Mouse (Mus musculus) MEL (cell line): ENCODE measurements at regions not wholly inside any gene's neighbourhood (a gene's known extent, or its start where the extent isn't known, plus 50 kb on each side); places are given as distances from the start of the nearest gene placed in this dataset.

Experiments used
- DNase-seq: peaks from one replicate; pipeline ENCODE4 v3.0.0; 2011; ENCODE audit warnings: low read depth, low spot score
- H3K27ac ChIP-seq: 2 replicates; pipeline ENCODE4 v1.5.1; 2012; ENCODE audit warnings: low read depth, mild to moderate bottlenecking, control low read depth, low read length, moderate library complexity; ENCODE audit not compliant: control insufficient read depth
- H3K27me3 ChIP-seq, 2 experiments: fragments of 150-350 bp in 1 of 2; sonication (generic) in 1 of 2; 2 replicates each; pipeline ENCODE4 v1.6.1; 2012; ENCODE audit warnings: low read length in 2 of 2, mild to moderate bottlenecking in 2 of 2, improper control_type of control experiment in 1 of 2, moderate library complexity in 1 of 2; ENCODE audit not compliant: insufficient read depth in 2 of 2, control insufficient read depth in 1 of 2
- H3K36me3 ChIP-seq, 2 experiments: 2 replicates each; pipeline ENCODE4 v1.6.1; 2012 to 2014; ENCODE audit warnings: low read length in 2 of 2, improper control_type of control experiment in 1 of 2, inconsistent platforms in 1 of 2, mild to moderate bottlenecking in 1 of 2; ENCODE audit not compliant: insufficient read depth in 2 of 2, control insufficient read depth in 1 of 2
- H3K4me1 ChIP-seq, 2 experiments: fragments of 150-350 bp in 1 of 2; sonication (generic) in 1 of 2; 2 replicates each; pipeline ENCODE4 v1.6.1; 2012; ENCODE audit warnings: low read length in 2 of 2, improper control_type of control experiment in 1 of 2, mild to moderate bottlenecking in 1 of 2; ENCODE audit not compliant: insufficient read depth in 2 of 2, control insufficient read depth in 1 of 2
- H3K4me3 ChIP-seq, 2 experiments: fragments of 150-350 bp in 1 of 2; sonication (generic) in 1 of 2; 2 replicates each; pipeline ENCODE4 v1.5.1; 2012; ENCODE audit warnings: low read depth in 2 of 2, low read length in 2 of 2, mild to moderate bottlenecking in 2 of 2, moderate library complexity in 2 of 2, control low read depth in 1 of 2, improper control_type of control experiment in 1 of 2; ENCODE audit not compliant: control insufficient read depth in 1 of 2, insufficient read depth in 1 of 2
- H3K79me2 ChIP-seq: 2 replicates; pipeline ENCODE4 v1.6.1; 2012; ENCODE audit warnings: mild to moderate bottlenecking, low read length, moderate library complexity; ENCODE audit not compliant: control insufficient read depth, poor library complexity, insufficient read depth
- H3K9ac ChIP-seq: 2 replicates; pipeline ENCODE4 v1.6.1; 2012; ENCODE audit warnings: low read depth, mild to moderate bottlenecking, control low read depth, low read length, moderate library complexity; ENCODE audit not compliant: control insufficient read depth, poor library complexity, severe bottlenecking
- H3K9me3 ChIP-seq: fragments of 150-350 bp; sonication (generic); replicated peaks from 2 replicates; pipeline ENCODE4 v1.6.1; 2012; ENCODE audit warnings: mild to moderate bottlenecking, low read length, improper control_type of control experiment, moderate library complexity; ENCODE audit not compliant: insufficient read depth
- BHLHE40 ChIP-seq: IDR thresholded peaks from 2 replicates; pipeline ENCODE4 v1.6.1; 2012; ENCODE audit warnings: low read depth, mild to moderate bottlenecking, inconsistent platforms, low read length, improper control_type of control experiment, borderline replicate concordance
- CHD1 ChIP-seq: IDR thresholded peaks from 2 replicates; pipeline ENCODE4 v1.6.1; 2012; ENCODE audit warnings: low read depth, mild to moderate bottlenecking, inconsistent platforms, low read length, improper control_type of control experiment
- CHD2 ChIP-seq: IDR thresholded peaks from 2 replicates; pipeline ENCODE4 v1.6.1; 2011; ENCODE audit warnings: low read length, improper control_type of control experiment
- CTCF ChIP-seq, 3 experiments: IDR thresholded peaks in 2 of 3; conservative IDR thresholded peaks in 1 of 3; 2 replicates each; pipeline ENCODE4 v1.5.1; 2011 to 2012; ENCODE audit warnings: low read length in 3 of 3, low read depth in 2 of 3, mild to moderate bottlenecking in 2 of 3, improper control_type of control experiment in 1 of 3, inconsistent platforms in 1 of 3, mixed read lengths in 1 of 3, moderate library complexity in 1 of 3; ENCODE audit not compliant: control insufficient read depth in 1 of 3, insufficient read depth in 1 of 3, poor library complexity in 1 of 3, severe bottlenecking in 1 of 3
- ETS1 ChIP-seq: IDR thresholded peaks from 2 replicates; pipeline ENCODE4 v1.6.1; 2012; ENCODE audit warnings: low read depth, mild to moderate bottlenecking, inconsistent platforms, low read length, improper control_type of control experiment, moderate library complexity
- GABPA ChIP-seq: IDR thresholded peaks from 2 replicates; pipeline ENCODE4 v1.6.1; 2012; ENCODE audit warnings: low read depth, mild to moderate bottlenecking, inconsistent platforms, low read length, improper control_type of control experiment, moderate library complexity
- GATA1 ChIP-seq: IDR thresholded peaks from 2 replicates; pipeline ENCODE4 v1.6.1; 2011; ENCODE audit warnings: low read depth, low read length, improper control_type of control experiment
- KAT2A ChIP-seq: conservative IDR thresholded peaks from 2 replicates; pipeline ENCODE4 v1.6.1; 2012; ENCODE audit warnings: low read depth, low read length, improper control_type of control experiment, inconsistent platforms
- MAFK ChIP-seq: IDR thresholded peaks from 2 replicates; pipeline ENCODE4 v1.6.1; 2011; ENCODE audit warnings: low read depth, mild to moderate bottlenecking, low read length, improper control_type of control experiment, borderline replicate concordance
- MAX ChIP-seq: IDR thresholded peaks from 2 replicates; pipeline ENCODE4 v1.6.1; 2011; ENCODE audit warnings: low read length, improper control_type of control experiment
- MAZ ChIP-seq: IDR thresholded peaks from 2 replicates; pipeline ENCODE4 v1.6.1; 2012; ENCODE audit warnings: low read depth, mild to moderate bottlenecking, inconsistent platforms, low read length, improper control_type of control experiment
- MEF2A ChIP-seq: IDR thresholded peaks from 2 replicates; pipeline ENCODE4 v1.6.1; 2014; ENCODE audit warnings: low read depth, mild to moderate bottlenecking, inconsistent platforms, low read length, improper control_type of control experiment; ENCODE audit not compliant: poor library complexity, insufficient replicate concordance, severe bottlenecking; ENCODE audit errors: extremely low read depth
- MYB ChIP-seq: IDR thresholded peaks from 2 replicates; pipeline ENCODE4 v1.6.1; 2011; ENCODE audit warnings: mild to moderate bottlenecking, low read depth, low read length, improper control_type of control experiment
- MYC ChIP-seq: IDR thresholded peaks from 2 replicates; pipeline ENCODE4 v1.6.1; 2011; ENCODE audit warnings: low read depth, mild to moderate bottlenecking, low read length, improper control_type of control experiment, moderate library complexity
- NELFE ChIP-seq: IDR thresholded peaks from 2 replicates; pipeline ENCODE4 v1.6.1; 2011; ENCODE audit warnings: low read depth, low read length, improper control_type of control experiment
- POLR2AphosphoS2 ChIP-seq: IDR thresholded peaks from 2 replicates; pipeline ENCODE4 v1.6.1; 2011; ENCODE audit warnings: low read length, improper control_type of control experiment
- RCOR1 ChIP-seq: IDR thresholded peaks from 2 replicates; pipeline ENCODE4 v1.6.1; 2012; ENCODE audit warnings: low read depth, mild to moderate bottlenecking, inconsistent platforms, low read length, improper control_type of control experiment
- SIN3A ChIP-seq: IDR thresholded peaks from 2 replicates; pipeline ENCODE4 v1.6.1; 2012; ENCODE audit warnings: low read length, improper control_type of control experiment, inconsistent platforms
- TCF12 ChIP-seq: IDR thresholded peaks from 2 replicates; pipeline ENCODE4 v1.6.1; 2014; ENCODE audit warnings: low read depth, mild to moderate bottlenecking, inconsistent platforms, low read length, improper control_type of control experiment, moderate library complexity
- UBTF ChIP-seq: IDR thresholded peaks from 2 replicates; pipeline ENCODE4 v1.6.1; 2012; ENCODE audit warnings: low read depth, mild to moderate bottlenecking, inconsistent platforms, low read length, improper control_type of control experiment, moderate library complexity, borderline replicate concordance; ENCODE audit not compliant: insufficient read depth
- ZKSCAN1 ChIP-seq: IDR thresholded peaks from 2 replicates; pipeline ENCODE4 v1.6.1; 2012; ENCODE audit warnings: low read depth, mild to moderate bottlenecking, inconsistent platforms, low read length, improper control_type of control experiment, moderate library complexity
- ZMIZ1 ChIP-seq: IDR thresholded peaks from 2 replicates; pipeline ENCODE4 v1.6.1; 2012; ENCODE audit warnings: low read depth, mild to moderate bottlenecking, inconsistent platforms, low read length, improper control_type of control experiment, moderate library complexity

GRCm38 (mm10) chr9:115766471-115766870 is 142.8 kb upstream of the Gadl1 start:
- H3K9me3 ChIP-seq = no peaks in the 10 kb centered on the region
- H3K79me2 ChIP-seq = no peaks in the 10 kb centered on the region
- H3K27me3 ChIP-seq = no peaks in the 10 kb centered on the region
- no peak for DNase-seq
- H3K36me3 ChIP-seq = no peaks in the 10 kb centered on the region
- no peak overlapping the region for H3K27ac ChIP-seq
- H3K9ac ChIP-seq = no peak overlapping the region
- no peaks in the 10 kb centered on the region for H3K4me1 ChIP-seq
- no peak overlapping the region for H3K4me3 ChIP-seq
- TF ChIP-seq NELFE (no peak), MAX (no peak), GATA1 (no peak), ZMIZ1 (no peak), ZKSCAN1 (no peak), BHLHE40 (no peak), SIN3A (no peak), TCF12 (no peak), ETS1 (no peak), GABPA (no peak), CTCF (IDR thresholded peaks at IDR 0.05 in 2 of 3, conservative IDR thresholded peaks at IDR 0.05 in 1 of 3; ENCODE audit: control insufficient read depth in 1 of 3, insufficient read depth in 1 of 3, low read depth in 2 of 3, low read length in 3 of 3, poor library complexity in 1 of 3, severe bottlenecking in 1 of 3) (no peak), UBTF (no peak), KAT2A (no peak), MYB (no peak), POLR2AphosphoS2 (no peak), MAFK (no peak), CHD2 (no peak), RCOR1 (no peak), MAZ (no peak)

- Histone ChIP-seq H3K4me1 (no peaks in the 10 kb centered on the region), H3K9ac (no peak overlapping the region), H3K27ac (no peak overlapping the region), H3K27me3 (no peaks in the 10 kb centered on the region), H3K9me3 (no peaks in the 10 kb centered on the region), H3K79me2 (no peaks in the 10 kb centered on the region), H3K36me3 (no peaks in the 10 kb centered on the region), H3K4me3 (no peak overlapping the region)
- no peak for DNase-seq
- TF ChIP-seq MEF2A (no peak), MYC (no peak), CHD1 (no peak), UBTF (no peak)
These were observed 134.1 kb upstream of the Gadl1 start for GRCm38 (mm10) chr9:115775112-115775511.
